Mouse (Mus musculus) limb, embryonic 13.5 days (tissue): ENCODE results near the gene Ppp3r1. TPM values are rescaled to one million over a fixed set of nuclear protein-coding genes. Genes with fewer than 3 reads are reported as not detected.
A peak's percentile ranks its signal among the peaks of the same experiment; 100 is the strongest.

Experiments used
- ATAC-seq: fragments of 200-750 bp; cut with Nextera tagmentation; 2 replicates; pipeline ENCODE4 v1.8.0; 2017; ENCODE audit warnings: low read depth, moderate number of reproducible peaks, moderate TSS enrichment; ENCODE audit not compliant: low FRiP score
- H3K27ac ChIP-seq: fragments of 300-500 bp; sonication (generic); 2 replicates; pipeline ENCODE4 v1.5.1; 2015; ENCODE audit warnings: inconsistent platforms, mild to moderate bottlenecking, moderate library complexity
- H3K27me3 ChIP-seq: fragments of 300-500 bp; sonication (generic); 2 replicates; pipeline ENCODE4 v1.6.1; 2015; ENCODE audit warnings: mild to moderate bottlenecking, inconsistent platforms
- H3K36me3 ChIP-seq: fragments of 300-500 bp; sonication (generic); 2 replicates; pipeline ENCODE4 v1.6.1; 2015; ENCODE audit warnings: inconsistent platforms, mild to moderate bottlenecking, moderate library complexity
- H3K4me1 ChIP-seq: fragments of 300-500 bp; sonication (generic); 2 replicates; pipeline ENCODE4 v1.6.1; 2015; ENCODE audit warnings: inconsistent platforms
- H3K4me2 ChIP-seq: fragments of 300-500 bp; sonication (generic); replicated peaks from 2 replicates; pipeline ENCODE4 v1.6.1; 2015; ENCODE audit warnings: inconsistent platforms, mild to moderate bottlenecking, moderate library complexity
- H3K4me3 ChIP-seq: fragments of 300-500 bp; sonication (generic); 2 replicates; pipeline ENCODE4 v1.5.1; 2015; ENCODE audit warnings: moderate library complexity, mild to moderate bottlenecking, inconsistent platforms
- H3K9ac ChIP-seq: fragments of 300-500 bp; sonication (generic); 2 replicates; pipeline ENCODE4 v1.6.1; 2015; ENCODE audit warnings: mild to moderate bottlenecking, inconsistent platforms
- H3K9me3 ChIP-seq: fragments of 300-500 bp; sonication (generic); 2 replicates; pipeline ENCODE4 v1.6.1; 2016; ENCODE audit warnings: inconsistent platforms
- WGBS: fragments of 180-500 bp; shearing (Covaris S2); methylation state at CpG from one replicate; pipeline ENCODE4 v1.1.7; 2015; 5-methylcytosine and 5-hydroxymethylcytosine counted together
- polyA plus RNA-seq: library from polyadenylated mRNA; unstranded; fragments of >200 nt; fragmentation: Nextera tagmentation; extraction: Ambion mirVana; gene quantifications from 2 replicates; pipeline ENCODE4 v1.2.1, GENCODE M21; 2015

The Ppp3r1 gene
- polyA plus RNA-seq, result 95.3 and 96.3 TPM in 2 replicates

DNA sequence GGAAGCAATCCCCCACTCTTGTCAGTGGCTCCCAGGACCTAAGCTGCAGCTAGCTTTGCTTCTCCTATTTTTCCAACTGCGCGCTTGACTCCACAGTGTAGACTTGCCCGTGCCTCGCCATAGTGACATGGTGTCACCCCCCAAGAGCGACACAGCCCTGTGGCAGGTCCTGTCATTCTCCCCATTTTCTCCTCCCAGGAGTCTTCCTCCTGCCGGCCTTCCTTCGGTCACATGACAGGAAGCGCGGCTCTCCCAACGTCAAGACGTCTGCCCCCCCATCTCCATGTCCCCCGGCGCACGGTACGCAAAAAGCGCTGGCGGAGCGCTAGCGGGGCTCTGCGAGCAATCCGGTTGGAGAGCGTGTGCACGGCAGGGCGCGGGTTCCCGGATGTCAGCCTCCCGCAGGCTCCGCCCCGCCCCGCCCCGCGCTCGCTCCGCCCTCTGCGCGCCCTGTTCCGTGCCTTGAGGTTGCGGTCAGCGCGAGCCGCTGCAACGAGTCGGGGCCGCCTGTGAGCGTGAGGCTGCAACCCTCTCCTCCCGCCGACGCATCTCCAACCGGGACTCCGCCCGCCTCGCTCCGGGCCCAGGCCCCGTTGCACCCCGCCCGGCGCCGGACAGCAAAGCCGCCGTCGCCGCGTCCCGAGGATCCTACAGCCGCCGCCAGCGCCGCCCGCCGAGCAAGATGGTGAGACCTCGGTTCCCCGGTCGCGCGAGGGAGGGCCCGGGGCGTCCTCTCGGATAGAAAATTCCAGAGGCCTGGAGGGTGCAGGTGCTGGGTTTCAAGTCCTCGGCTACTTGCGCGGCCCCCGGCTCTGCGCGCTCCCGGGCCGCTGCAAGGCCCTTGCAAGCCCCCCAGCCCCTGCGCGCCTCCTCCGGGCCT is at the start of gene Ppp3r1:
Gene Ppp3r1, plus strand, starts transcription at position 406 of the 880 bp plus-strand sequence.
- peak within 1 kb of the TSS; percentile 99 for H3K9ac ChIP-seq
- no peaks in the 10 kb centered on the region for H3K27me3 ChIP-seq
- H3K4me1 ChIP-seq, result peaks cover 30% of the 10 kb centered on the region
- peak within 1 kb of the TSS; percentile 69 for H3K4me2 ChIP-seq
- peak within 1 kb of the TSS; percentile 98 for H3K4me3 ChIP-seq
- WGBS, result under 1% methylated on average over 83 of the region's 89 CpGs
- no peaks in the 10 kb centered on the region for H3K9me3 ChIP-seq
- peak within 1 kb of the TSS; percentile 96 for H3K27ac ChIP-seq
- peak; percentile 98 for ATAC-seq
- H3K36me3 ChIP-seq, result no peaks in the 10 kb centered on the region

DNA sequence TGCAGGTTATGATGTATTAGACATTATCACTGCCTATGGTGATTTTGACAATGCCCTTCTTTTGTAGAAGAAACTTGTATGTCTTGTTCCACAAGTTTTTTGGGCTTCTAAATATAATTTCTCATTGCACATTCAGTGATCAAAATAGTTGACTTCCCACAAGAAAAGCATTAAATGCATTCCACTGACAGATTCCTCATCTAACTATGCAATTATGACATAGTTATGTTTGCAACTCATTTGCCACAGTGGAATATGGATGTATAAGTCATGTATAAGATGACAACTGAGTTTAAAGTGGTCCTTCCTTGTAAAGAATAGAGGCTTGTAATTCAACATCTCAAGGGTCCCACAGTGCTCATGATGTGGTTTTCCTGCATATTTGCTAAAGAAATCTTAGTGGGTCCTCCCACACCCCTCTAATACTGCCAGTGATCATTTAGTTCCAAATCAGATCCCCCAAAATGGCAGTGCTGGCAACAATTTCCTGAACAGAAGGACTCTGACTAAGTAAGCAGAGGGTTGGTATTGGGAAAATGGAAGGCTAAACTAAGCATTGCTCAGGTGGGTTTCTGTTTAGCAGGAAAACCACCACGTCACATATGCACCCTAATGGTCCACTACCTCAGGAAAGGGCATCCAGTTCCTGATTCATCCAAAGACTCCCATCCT is 46.5 kb upstream of the Ppp3r1 start:
- WGBS, result 72% methylated on average over 1 of the region's 1 CpGs
- Histone ChIP-seq H3K27me3 (no peaks in the 10 kb centered on the region), H3K9ac (no peak overlapping the region), H3K4me2 (no peak overlapping the region), H3K9me3 (0 out of 2 replicates have a peak, but pooled peaks cover 7% of the 10 kb centered on the region), H3K4me3 (no peak overlapping the region), H3K27ac (no peak overlapping the region), H3K36me3 (no peaks in the 10 kb centered on the region), H3K4me1 (no peaks in the 10 kb centered on the region)
- ATAC-seq, result no peak

DNA sequence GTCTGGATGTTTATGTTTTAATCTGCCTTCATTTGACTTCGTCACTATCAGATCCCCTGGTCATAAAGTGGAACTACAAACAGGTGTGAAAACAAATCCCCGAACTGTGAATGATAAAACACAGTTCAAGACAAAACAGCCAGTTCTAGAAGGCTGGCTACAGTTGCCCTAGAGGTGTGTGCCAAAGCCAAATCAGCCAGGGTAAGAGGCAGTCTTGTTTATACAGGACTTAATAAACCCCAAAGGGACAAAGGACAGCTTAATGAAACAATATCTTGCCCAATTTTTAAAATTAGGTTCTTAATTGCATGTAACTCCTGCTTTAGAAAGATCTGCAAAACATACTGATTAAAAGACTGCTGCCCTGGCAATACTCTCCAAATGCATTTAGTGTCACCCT is 32.6 kb upstream of the Ppp3r1 start:
- Histone ChIP-seq H3K9me3 (no peaks in the 10 kb centered on the region), H3K27ac (no peak overlapping the region), H3K9ac (no peak overlapping the region), H3K36me3 (no peaks in the 10 kb centered on the region), H3K4me3 (no peak overlapping the region), H3K4me2 (no peak overlapping the region), H3K4me1 (no peaks in the 10 kb centered on the region), H3K27me3 (no peaks in the 10 kb centered on the region; the same call in 1 of the 2 replicates)
- no peak for ATAC-seq
- WGBS, result 34% methylated on average over 2 of the region's 2 CpGs

DNA sequence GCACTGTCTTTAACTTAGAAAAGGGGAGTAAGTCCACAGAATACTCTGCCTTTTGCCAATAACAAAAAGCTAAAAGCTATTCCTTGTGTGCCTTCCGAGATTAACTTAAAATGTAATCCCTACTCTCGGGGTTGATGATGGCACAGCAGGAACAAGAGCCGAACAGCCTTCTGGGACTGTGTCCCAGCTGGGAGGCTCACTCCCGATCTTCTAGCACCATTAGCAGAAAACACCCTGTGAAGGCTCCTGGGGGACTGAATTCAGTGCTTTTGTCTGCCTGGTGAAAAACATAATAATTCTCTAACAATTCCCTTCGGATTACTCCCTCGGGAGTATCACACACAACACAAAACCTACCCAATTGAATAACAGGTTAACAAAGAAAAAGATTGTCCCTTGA is 23.4 kb upstream of the Ppp3r1 start:
- no peak overlapping the region for H3K9ac ChIP-seq
- H3K4me3 ChIP-seq, result no peak overlapping the region
- WGBS, result 47% methylated on average over 6 of the region's 6 CpGs
- H3K9me3 ChIP-seq, result no peaks in the 10 kb centered on the region
- H3K27me3 ChIP-seq, result no peaks in the 10 kb centered on the region; the same call in 1 of the 2 replicates
- no peak overlapping the region for H3K27ac ChIP-seq
- no peak overlapping the region for H3K4me2 ChIP-seq
- no peak for ATAC-seq
- H3K4me1 ChIP-seq, result 0 out of 2 replicates have a peak, but pooled peaks cover 13% of the 10 kb centered on the region
- H3K36me3 ChIP-seq, result no peaks in the 10 kb centered on the region

DNA sequence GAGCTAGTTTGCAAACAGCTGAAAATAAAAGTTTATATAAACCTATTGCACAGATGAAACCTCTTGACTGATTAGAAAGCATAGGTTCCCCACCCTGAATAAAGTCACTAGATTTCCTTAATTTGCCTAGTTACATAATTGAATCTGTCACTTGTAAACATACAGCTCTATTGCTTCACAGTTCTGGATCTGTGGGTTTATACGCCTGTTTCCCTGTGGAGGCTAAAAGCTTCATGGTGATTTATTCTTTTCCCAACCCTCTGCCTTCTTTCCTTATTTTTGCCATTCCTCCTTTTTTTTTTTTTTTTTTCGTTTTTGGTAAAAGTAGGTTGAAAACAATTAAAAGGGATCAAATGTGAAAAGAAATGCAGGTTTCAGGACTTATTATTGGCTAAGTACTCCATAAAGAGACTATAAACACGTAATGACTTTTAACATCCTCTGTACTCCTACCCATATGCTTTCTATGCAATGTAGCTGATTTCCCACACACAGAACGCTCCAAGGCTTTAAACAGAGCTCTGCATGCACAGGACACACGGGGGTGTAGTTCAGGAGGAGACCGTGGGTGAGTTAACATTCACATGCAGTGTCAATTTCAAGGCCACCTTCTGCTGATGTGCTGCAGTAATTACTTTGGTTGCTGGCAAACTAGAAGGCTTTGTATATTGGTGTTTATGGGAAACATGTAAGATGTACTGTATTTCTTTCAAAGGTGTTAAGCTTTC is 20.6 kb upstream of the Ppp3r1 start:
- Histone ChIP-seq H3K4me1 (0 out of 2 replicates have a peak, but pooled peaks cover 13% of the 10 kb centered on the region), H3K27ac (no peak overlapping the region), H3K9ac (no peak overlapping the region), H3K27me3 (no peaks in the 10 kb centered on the region), H3K36me3 (no peaks in the 10 kb centered on the region), H3K4me2 (0 out of 2 replicates have a peak overlapping the region, but pooled peaks have one; percentile 14), H3K4me3 (no peak overlapping the region), H3K9me3 (no peaks in the 10 kb centered on the region)
- WGBS, result 24% methylated on average over 6 of the region's 6 CpGs
- ATAC-seq, result no peak

DNA sequence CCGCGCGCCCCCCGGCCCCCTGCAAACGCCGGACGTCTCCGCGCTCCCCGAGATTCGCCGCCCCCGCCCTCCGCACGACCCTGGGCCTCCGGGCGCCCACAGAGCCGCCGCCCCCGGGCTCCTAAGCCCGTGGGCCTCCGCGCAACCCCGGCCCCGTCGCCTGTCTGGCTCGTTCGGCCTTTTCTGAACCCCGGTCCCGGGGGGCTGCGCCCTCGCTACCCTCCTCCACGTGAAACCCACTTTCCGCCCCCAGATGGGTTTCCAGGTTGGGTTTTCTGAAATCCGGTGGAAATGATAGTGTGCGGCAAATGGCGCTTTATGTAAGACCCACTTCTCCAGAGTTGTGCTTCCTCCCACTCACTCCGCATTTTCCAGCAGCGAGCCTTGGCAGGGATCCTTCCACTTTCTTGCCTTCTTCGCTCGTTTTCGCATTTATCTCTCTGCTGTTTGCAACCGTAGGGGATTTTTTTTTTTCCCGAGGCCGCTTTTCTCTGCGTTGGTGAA is 727 bp downstream of the Ppp3r1 start:
- Histone ChIP-seq H3K36me3 (no peaks in the 10 kb centered on the region), H3K4me1 (peaks cover 34% of the 10 kb centered on the region), H3K4me2 (peak overlapping the region; percentile 69), H3K9ac (peak overlapping the region; percentile 99), H3K9me3 (no peaks in the 10 kb centered on the region), H3K27ac (peak overlapping the region; percentile 96), H3K4me3 (peak overlapping the region; percentile 98), H3K27me3 (no peaks in the 10 kb centered on the region)
- ATAC-seq, result no peak; the same call in 1 of the 2 replicates
- WGBS, result 1% methylated on average over 40 of the region's 46 CpGs

DNA sequence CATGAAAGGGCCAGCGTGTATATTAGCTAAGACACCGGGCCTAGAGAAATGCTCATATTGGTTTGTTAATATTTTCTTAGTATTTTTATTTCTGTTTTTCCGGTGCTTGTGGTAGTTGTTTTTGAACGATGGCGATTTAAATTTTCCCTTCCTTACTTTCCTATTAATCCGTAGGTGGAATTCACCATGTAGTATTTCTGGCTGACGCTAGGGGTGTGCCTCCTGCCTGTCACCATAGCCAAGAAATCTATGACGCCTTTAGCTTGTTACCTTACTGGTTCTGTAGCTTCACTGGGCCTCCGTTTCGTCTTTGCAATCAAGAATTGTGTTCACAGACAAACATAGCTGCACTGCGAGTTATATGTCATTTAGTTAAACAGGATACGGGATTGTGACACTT is 1.2 kb downstream of the Ppp3r1 start:
- WGBS, result 2% methylated on average over 12 of the region's 12 CpGs
- peaks cover 36% of the 10 kb centered on the region for H3K4me1 ChIP-seq
- ATAC-seq, result no peak
- H3K4me2 ChIP-seq, result peak overlapping the region; percentile 69
- H3K27ac ChIP-seq, result peak overlapping the region; percentile 96
- no peaks in the 10 kb centered on the region for H3K9me3 ChIP-seq
- H3K4me3 ChIP-seq, result peak overlapping the region; percentile 98
- peak overlapping the region; percentile 99 for H3K9ac ChIP-seq
- no peaks in the 10 kb centered on the region for H3K36me3 ChIP-seq
- no peaks in the 10 kb centered on the region for H3K27me3 ChIP-seq

DNA sequence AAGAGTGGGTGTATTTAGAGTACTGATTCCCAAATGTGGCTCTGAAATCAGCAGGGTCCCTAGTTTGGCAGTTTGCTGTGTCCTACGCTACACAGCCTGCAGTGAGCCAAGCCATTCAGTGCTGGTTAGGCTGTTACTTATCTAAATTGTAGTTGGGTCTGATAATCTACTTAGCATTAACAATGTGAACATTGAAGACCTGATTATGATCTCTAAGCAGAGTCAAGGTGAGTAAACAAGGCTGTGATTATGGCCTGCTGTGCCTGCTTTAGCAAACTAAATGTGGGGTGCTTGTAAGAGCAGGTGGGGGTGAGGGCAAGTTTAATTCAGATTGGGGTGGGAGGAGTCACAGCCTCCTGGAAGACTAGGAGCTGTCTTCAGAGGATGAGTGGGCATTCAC is 4.9 kb downstream of the Ppp3r1 start:
- peaks cover 51% of the 10 kb centered on the region for H3K4me1 ChIP-seq
- H3K9me3 ChIP-seq, result no peaks in the 10 kb centered on the region
- no peak for ATAC-seq
- no peak overlapping the region for H3K27ac ChIP-seq
- WGBS, result 87% methylated on average over 1 of the region's 1 CpGs
- no peak overlapping the region for H3K9ac ChIP-seq
- no peak overlapping the region for H3K4me3 ChIP-seq
- H3K36me3 ChIP-seq, result no peaks in the 10 kb centered on the region
- no peaks in the 10 kb centered on the region for H3K27me3 ChIP-seq
- no peak overlapping the region; the same call in 1 of the 2 replicates for H3K4me2 ChIP-seq

DNA sequence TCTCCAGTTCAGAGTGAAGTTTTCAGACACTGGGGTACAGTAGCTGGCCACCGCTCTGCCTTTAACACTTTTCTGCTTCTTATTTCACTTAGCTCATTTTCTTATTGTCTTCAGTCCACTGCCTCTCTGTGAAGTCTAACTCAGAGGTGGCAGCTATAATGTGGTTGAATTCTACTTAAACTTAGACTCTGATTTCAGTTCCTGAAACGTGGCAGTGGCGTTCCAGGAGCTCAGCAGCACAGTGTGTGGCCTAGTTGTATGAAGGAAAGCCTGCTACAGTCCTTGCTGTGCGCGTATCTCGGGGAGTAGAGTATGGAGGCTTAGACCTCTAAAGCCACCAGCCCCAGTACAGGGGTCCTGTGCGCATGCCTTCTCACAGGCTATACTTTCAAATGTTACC is 7.6 kb downstream of the Ppp3r1 start:
- Histone ChIP-seq H3K27me3 (no peaks in the 10 kb centered on the region), H3K4me2 (no peak overlapping the region), H3K36me3 (no peaks in the 10 kb centered on the region), H3K4me3 (no peak overlapping the region), H3K9me3 (no peaks in the 10 kb centered on the region), H3K27ac (no peak overlapping the region), H3K9ac (no peak overlapping the region), H3K4me1 (peaks cover 44% of the 10 kb centered on the region)
- no peak for ATAC-seq
- 84% methylated on average over 7 of the region's 7 CpGs for WGBS

DNA sequence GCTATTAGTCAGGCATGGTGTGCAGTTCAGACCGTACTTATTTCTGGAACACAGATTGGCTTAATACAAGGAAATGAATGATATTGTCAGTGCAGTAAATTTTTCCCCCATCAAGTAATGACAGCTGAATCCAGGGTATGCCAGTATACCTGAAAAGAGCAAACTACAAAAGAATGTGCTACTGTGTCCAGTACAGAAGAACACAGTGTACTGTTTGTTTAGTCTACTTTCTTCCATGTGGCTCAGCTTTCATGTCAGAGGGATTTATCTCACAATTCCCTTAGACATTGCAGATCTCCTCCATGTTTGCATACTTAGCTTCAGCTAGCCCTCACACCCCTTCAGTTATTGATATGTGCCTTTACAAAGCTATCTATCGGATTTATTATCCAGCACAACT is 10.2 kb downstream of the Ppp3r1 start:
- Histone ChIP-seq H3K9ac (no peak overlapping the region), H3K4me1 (peaks cover 28% of the 10 kb centered on the region), H3K27ac (no peak overlapping the region), H3K27me3 (no peaks in the 10 kb centered on the region), H3K4me2 (no peak overlapping the region), H3K9me3 (no peaks in the 10 kb centered on the region), H3K36me3 (peaks cover 7% of the 10 kb centered on the region), H3K4me3 (no peak overlapping the region)
- 80% methylated on average over 2 of the region's 2 CpGs for WGBS
- ATAC-seq, result no peak

DNA sequence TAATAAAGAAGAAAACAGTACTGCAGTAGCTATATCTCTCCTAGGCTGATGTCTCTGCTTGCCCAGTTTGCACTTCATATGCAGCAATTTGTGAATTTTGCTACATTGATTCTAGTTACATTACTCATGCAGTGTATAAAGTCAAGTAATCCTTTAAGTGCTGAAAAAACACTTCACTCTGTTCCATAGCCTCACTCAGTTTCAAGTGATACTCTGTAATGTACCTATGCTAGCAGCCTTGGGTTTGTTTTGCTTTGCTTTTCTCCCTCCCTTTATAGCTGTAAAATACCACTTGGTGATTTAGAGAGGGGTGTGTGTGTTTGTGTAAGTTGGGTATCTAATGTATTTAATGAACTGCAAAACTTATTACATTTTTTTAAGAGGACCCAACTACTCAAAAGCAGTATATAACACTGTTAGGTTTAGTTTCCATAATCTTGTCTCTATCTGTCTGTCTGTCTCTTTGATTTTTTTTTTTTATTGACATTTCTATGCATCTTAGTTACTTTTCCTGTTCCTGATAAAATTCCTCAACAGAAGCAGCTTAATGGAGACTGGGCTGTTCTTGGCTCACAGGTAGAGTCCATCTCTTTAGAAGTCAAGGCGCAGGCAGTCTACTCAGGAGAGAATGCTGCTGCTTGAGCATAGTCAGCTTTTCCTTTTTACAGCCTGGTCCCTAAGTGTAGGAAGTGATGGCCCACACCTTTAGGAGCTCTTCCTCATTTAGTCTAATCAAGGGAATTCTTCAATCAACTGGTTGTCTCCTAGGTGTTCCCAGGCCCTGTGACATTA is 12.1 kb downstream of the Ppp3r1 start:
- no peak overlapping the region for H3K27ac ChIP-seq
- H3K4me3 ChIP-seq, result no peak overlapping the region
- H3K9ac ChIP-seq, result no peak overlapping the region
- no peak overlapping the region for H3K4me2 ChIP-seq
- H3K4me1 ChIP-seq, result peaks cover 18% of the 10 kb centered on the region
- H3K27me3 ChIP-seq, result no peaks in the 10 kb centered on the region
- ATAC-seq, result no peak
- H3K9me3 ChIP-seq, result no peaks in the 10 kb centered on the region
- WGBS, result 95% methylated on average over 1 of the region's 1 CpGs
- H3K36me3 ChIP-seq, result peaks cover 7% of the 10 kb centered on the region
